Mouse (Mus musculus) monocyte, adult 5-6 weeks (primary cell): ENCODE results near the gene Sh3pxd2a. TPM values are rescaled to one million over a fixed set of nuclear protein-coding genes. Genes with fewer than 3 reads are reported as not detected.

Experiments
- ATAC-seq: fragments of 153-309, 156-312 bp; replicated peaks from 2 replicates; pipeline ENCODE4 v1.8.0; 2017; ENCODE audit warnings: mild to moderate bottlenecking; ENCODE audit not compliant: low TSS enrichment, insufficient number of reproducible peaks, severe bottlenecking, poor library complexity, low FRiP score
- total RNA-seq: library from RNA; stranded (forward); fragments of 200-1000, 200-491, 200-594 nt; gene quantifications from 3 replicates; pipeline ENCODE4 v1.2.3, GENCODE M21; 2017

Gene Sh3pxd2a
- total RNA-seq, 1 experiment from 2014 or later = 2.6 TPM

GRCm38 (mm10) chr19:47221500-47222153, 242.6 kb downstream of the Sh3pxd2a start:
- no peak for ATAC-seq

- no peak for ATAC-seq
Measured at GRCm38 (mm10) chr19:47221006-47221405, 243.2 kb downstream of the Sh3pxd2a start.

GRCm38 (mm10) chr19:47220232-47220631, 244.0 kb downstream of the Sh3pxd2a start:
- ATAC-seq = 0 out of 2 replicates have a peak, but pooled peaks have one; percentile 24

- no peak for ATAC-seq
Measured at GRCm38 (mm10) chr19:47219622-47220021, 244.6 kb downstream of the Sh3pxd2a start.

GRCm38 (mm10) chr19:47216766-47217165, 247.4 kb downstream of the Sh3pxd2a start:
- ATAC-seq = no peak

GRCm38 (mm10) chr19:47213470-47213869, 250.7 kb downstream of the Sh3pxd2a start:
- no peak for ATAC-seq

- no peak for ATAC-seq
Measured at GRCm38 (mm10) chr19:47212401-47212800, 251.8 kb downstream of the Sh3pxd2a start.

GRCm38 (mm10) chr19:47211609-47212312, 252.4 kb downstream of the Sh3pxd2a start:
- no peak for ATAC-seq

GRCm38 (mm10) chr19:47210432-47210831, 253.8 kb downstream of the Sh3pxd2a start:
- no peak for ATAC-seq

Other genes with a start within 250 kb of the Sh3pxd2a start
- gene Stn1, start 73.1 kb upstream of the Sh3pxd2a start, total RNA-seq = 22.0 to 45.7 TPM (median 31.4 TPM) in 3 replicates
- 258 to 355 TPM (median 327 TPM) in 3 replicates for gene Slk, start 115.3 kb upstream of the Sh3pxd2a start, total RNA-seq
- gene Col17a1, start 227.7 kb upstream of the Sh3pxd2a start, total RNA-seq = 0.58 to 0.95 TPM in 2 of 3 replicates, not detected in the other